Mouse (Mus musculus) forebrain, postnatal 0 days (tissue): ENCODE results near the gene Wapl. TPM values are rescaled to one million over a fixed set of nuclear protein-coding genes. Genes with fewer than 3 reads are reported as not detected.

Experiments used
- ATAC-seq: fragments of 200-750 bp; cut with Nextera tagmentation; 2 replicates; pipeline ENCODE4 v1.8.0; 2017; ENCODE audit warnings: mild to moderate bottlenecking, moderate library complexity
- DNase-seq: peaks from one replicate; pipeline ENCODE4 v3.0.0-alpha.2; 2015
- H3K27ac ChIP-seq: fragments of 300-500 bp; sonication (generic); 2 replicates; pipeline ENCODE4 v1.5.1; 2014; ENCODE audit warnings: low read depth, mild to moderate bottlenecking, antibody characterized with exemption, low read length, moderate library complexity, mixed read lengths
- H3K27me3 ChIP-seq: fragments of 300-500 bp; sonication (generic); 2 replicates; pipeline ENCODE4 v1.6.1; 2014; ENCODE audit warnings: mild to moderate bottlenecking, low read length, mixed read lengths; ENCODE audit not compliant: insufficient read depth
- H3K36me3 ChIP-seq: fragments of 300-500 bp; sonication (generic); 2 replicates; pipeline ENCODE4 v1.6.1; 2014; ENCODE audit warnings: mild to moderate bottlenecking, moderate library complexity; ENCODE audit not compliant: insufficient read depth
- H3K4me1 ChIP-seq: fragments of 300-500 bp; sonication (generic); 2 replicates; pipeline ENCODE4 v1.6.1; 2014; ENCODE audit warnings: antibody characterized with exemption; ENCODE audit not compliant: insufficient read depth
- H3K4me2 ChIP-seq: fragments of 300-500 bp; sonication (generic); 2 replicates; pipeline ENCODE4 v1.6.1; 2014; ENCODE audit warnings: low read depth, mild to moderate bottlenecking, moderate library complexity
- H3K4me3 ChIP-seq: fragments of 300-500 bp; sonication (generic); 2 replicates; pipeline ENCODE4 v1.5.1; 2014; ENCODE audit warnings: low read depth, low read length, mixed read lengths
- H3K9ac ChIP-seq: fragments of 300-500 bp; sonication (generic); 2 replicates; pipeline ENCODE4 v1.6.1; 2014; ENCODE audit warnings: mild to moderate bottlenecking
- H3K9me3 ChIP-seq: fragments of 300-500 bp; sonication (generic); 2 replicates; pipeline ENCODE4 v1.6.1; 2016; ENCODE audit warnings: low read length
- CTCF ChIP-seq: sonication (generic); IDR thresholded peaks from 2 replicates; pipeline ENCODE4 v1.5.1; 2016; ENCODE audit warnings: antibody characterized with exemption, control low read depth, low read depth
- WGBS: fragments of 180-500 bp; shearing (Covaris S2); extraction: QIAGEN DNeasy Blood & Tissue Kit; methylation state at CpG from one replicate; pipeline ENCODE4 v1.1.7; 2014; 5-methylcytosine and 5-hydroxymethylcytosine counted together
- polyA plus RNA-seq: library from polyadenylated mRNA; unstranded; fragments of >200 nt; fragmentation: Nextera tagmentation; extraction: Ambion mirVana; gene quantifications from 2 replicates; pipeline ENCODE4 v1.2.1, GENCODE M21; 2015
- total RNA-seq: library from RNA; depleted of rRNA; stranded (reverse); fragments of >200 nt; gene quantifications from 2 replicates; pipeline ENCODE4 v1.2.3, GENCODE M21; 2014

Wapl gene
- total and polyA plus RNA-seq, 2 experiments from 2014 or later: 12.1 to 36.1 TPM

DNA sequence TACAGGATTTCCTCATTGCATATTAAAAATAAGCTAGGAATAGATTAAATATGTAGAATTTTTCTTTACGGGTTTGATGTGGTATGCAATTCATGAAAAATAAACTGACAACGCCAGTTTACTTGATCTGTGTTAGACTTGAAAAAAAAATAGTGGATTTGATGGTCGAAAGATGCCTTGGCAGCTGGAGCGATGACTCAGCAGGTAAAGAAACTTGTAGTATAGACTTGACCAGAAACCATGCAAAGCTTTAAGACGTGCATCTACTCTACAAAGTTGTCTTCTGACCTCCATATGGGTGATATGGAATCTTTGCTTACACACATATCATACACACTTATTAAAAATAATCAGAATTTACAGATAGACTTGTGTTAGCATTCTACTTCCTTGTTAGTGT lies 61.7 kb downstream of the Wapl start:
- H3K4me1 ChIP-seq: no peaks in the 10 kb centered on the region
- no peaks in the 10 kb centered on the region for H3K9me3 ChIP-seq
- no peak for ATAC-seq
- H3K27me3 ChIP-seq: no peaks in the 10 kb centered on the region
- no peak overlapping the region for H3K27ac ChIP-seq
- H3K4me2 ChIP-seq: no peak overlapping the region
- H3K36me3 ChIP-seq: peaks cover 8% of the 10 kb centered on the region; the same call in 1 of the 2 replicates
- no peak overlapping the region for H3K9ac ChIP-seq
- WGBS: 95% methylated on average over 5 of the region's 5 CpGs
- no peak for TF ChIP-seq CTCF
- no peak overlapping the region for H3K4me3 ChIP-seq
- DNase-seq: no peak

DNA sequence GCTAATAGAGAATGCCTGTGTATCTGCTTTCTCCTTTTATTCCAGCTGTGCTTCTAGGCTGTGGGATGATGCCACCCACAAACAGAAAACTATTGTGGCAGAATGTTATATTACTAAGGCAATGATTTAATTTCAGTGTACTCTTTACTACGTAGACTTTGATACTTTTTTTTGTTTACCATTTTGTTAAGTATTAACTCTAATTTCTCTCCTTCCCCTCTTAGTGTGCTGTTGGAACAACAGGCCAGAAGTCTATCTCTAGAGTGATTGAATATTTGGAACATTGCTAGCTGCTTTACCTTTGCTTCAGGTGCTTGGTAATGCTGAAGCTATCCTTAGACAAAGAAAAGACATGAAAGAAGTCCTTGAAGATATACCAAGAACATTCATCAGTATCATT lies 71.7 kb downstream of the Wapl start:
- H3K27ac ChIP-seq: no peak overlapping the region
- TF ChIP-seq CTCF: no peak
- H3K36me3 ChIP-seq: peaks cover 23% of the 10 kb centered on the region
- no peak overlapping the region for H3K4me2 ChIP-seq
- no peaks in the 10 kb centered on the region for H3K9me3 ChIP-seq
- DNase-seq: no peak
- 91% methylated on average over 1 of the region's 1 CpGs for WGBS
- no peaks in the 10 kb centered on the region for H3K4me1 ChIP-seq
- ATAC-seq: no peak
- no peaks in the 10 kb centered on the region for H3K27me3 ChIP-seq
- no peak overlapping the region for H3K4me3 ChIP-seq
- no peak overlapping the region for H3K9ac ChIP-seq

DNA sequence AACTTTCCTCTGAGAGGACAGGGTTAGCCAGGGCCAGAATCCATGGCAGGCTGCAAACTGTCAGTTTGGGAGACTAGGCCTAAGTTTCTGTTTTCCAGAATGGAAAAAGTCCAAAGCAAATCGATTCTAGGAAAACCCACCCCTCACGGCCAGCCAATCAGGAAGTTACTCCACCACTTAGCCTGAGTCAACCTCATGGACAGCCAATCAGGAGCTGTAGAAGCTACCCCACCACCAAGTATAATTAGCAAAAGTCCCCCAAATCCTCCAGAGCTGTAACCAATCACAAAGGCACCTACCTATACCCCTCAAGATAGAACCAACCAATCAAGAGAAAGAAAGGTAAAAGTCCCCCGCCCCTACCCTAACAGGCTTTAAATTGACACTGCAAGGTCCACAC lies 82.0 kb downstream of the Wapl start:
- Histone ChIP-seq H3K4me1 (no peaks in the 10 kb centered on the region), H3K4me3 (no peak overlapping the region), H3K9me3 (no peaks in the 10 kb centered on the region), H3K27ac (no peak overlapping the region), H3K4me2 (no peak overlapping the region), H3K36me3 (no peaks in the 10 kb centered on the region), H3K27me3 (no peaks in the 10 kb centered on the region), H3K9ac (no peak overlapping the region)
- WGBS: 92% methylated on average over 3 of the region's 3 CpGs
- no peak for TF ChIP-seq CTCF
- no peak for DNase-seq
- ATAC-seq: no peak

DNA sequence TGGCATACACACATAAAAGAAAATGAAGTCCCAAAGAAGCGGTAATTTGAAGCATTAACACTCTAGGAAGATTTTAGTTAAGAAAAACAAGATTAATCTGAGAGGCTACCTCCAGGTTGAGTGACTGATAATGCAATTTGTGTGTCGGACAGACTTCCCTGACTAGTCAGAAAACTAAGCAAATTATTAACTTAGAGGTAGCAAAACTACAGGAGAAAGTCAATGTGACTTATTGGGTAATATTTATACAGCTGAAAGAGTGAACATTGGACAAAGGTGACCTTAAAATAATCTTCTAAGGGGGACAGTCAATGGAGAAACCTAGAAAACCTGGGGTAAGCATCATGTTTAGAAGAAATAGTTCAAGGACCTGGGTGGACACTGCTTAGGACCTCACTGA lies 86.2 kb downstream of the Wapl start:
- DNase-seq (no peak), ATAC-seq (no peak)
- H3K9ac ChIP-seq: no peak overlapping the region
- no peaks in the 10 kb centered on the region for H3K27me3 ChIP-seq
- no peak for TF ChIP-seq CTCF
- no peak overlapping the region for H3K27ac ChIP-seq
- no peak overlapping the region for H3K4me2 ChIP-seq
- no peaks in the 10 kb centered on the region for H3K4me1 ChIP-seq
- no peaks in the 10 kb centered on the region for H3K9me3 ChIP-seq
- no peaks in the 10 kb centered on the region for H3K36me3 ChIP-seq
- WGBS: 87% methylated on average over 2 of the region's 2 CpGs
- no peak overlapping the region for H3K4me3 ChIP-seq

- Histone ChIP-seq H3K4me3 (no peak overlapping the region), H3K4me1 (no peaks in the 10 kb centered on the region), H3K27ac (no peak overlapping the region), H3K27me3 (no peaks in the 10 kb centered on the region), H3K9me3 (no peaks in the 10 kb centered on the region), H3K36me3 (no peaks in the 10 kb centered on the region), H3K9ac (no peak overlapping the region), H3K4me2 (no peak overlapping the region)
- ATAC-seq (peak; percentile 38), DNase-seq (peak; percentile 3)
- no peak for TF ChIP-seq CTCF
- 90% methylated on average over 9 of the region's 9 CpGs for WGBS
These were observed 87.6 kb downstream of the Wapl start for GRCm38 (mm10) chr14:34761082-34761959.

DNA sequence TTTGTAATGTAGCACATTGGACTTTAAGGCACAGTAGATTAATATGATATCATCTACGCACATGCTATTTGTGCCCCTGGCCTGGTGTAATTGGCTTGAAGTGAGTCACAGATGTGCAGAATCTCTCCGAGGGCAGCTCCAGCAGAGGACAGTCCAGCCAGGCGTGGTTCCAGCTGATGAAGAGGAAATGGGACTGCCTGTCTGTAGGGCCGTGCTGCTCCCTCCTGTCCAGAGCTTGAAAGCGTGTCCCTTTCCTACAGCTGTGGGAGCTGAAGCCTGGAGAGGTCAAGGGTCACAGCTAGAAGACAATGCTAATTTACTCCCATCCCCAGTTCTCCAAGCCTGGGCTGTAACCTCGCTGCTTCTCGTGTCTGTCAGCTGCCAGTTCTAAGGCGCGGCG lies 89.0 kb downstream of the Wapl start:
- ATAC-seq: no peak
- H3K9ac ChIP-seq: no peak overlapping the region
- 62% methylated on average over 10 of the region's 10 CpGs for WGBS

DNA sequence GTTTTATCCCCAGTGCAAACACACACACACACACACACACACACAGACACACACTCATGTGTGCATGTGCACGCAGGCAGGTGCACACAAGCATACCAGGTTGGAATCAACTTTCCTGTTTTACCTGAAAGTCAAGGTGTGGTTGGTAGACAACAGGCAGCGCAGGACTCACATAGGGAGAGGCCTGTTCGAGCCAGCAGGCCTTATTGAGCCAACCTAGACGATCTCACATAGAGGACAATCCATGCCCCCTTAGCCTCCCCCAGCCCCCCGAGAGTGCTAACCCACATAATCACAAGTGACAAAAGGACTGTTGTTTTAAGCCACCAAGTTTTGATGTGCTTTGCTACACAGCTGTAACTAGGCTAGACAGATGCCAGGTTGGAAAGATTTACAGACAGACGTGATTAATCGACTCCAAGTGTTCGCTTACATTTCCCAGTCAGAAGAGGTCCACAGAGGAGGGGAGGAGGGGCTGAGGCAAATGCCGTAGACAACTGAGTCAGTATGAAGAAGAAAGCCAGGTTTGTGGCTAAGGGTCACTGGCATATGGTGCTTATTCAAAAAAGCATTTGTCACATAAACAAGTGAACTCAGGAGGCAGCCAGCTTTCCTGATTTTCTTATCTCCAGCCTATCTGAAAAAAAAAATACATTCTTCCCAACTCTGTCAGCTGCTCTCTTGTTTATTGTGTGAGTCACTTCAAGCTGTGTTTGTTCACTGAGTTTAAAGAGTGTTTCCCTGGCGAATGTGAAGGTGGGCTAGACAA lies 90.2 kb downstream of the Wapl start:
- no peaks in the 10 kb centered on the region for H3K9me3 ChIP-seq
- ATAC-seq (no peak), DNase-seq (no peak)
- no peak overlapping the region for H3K4me3 ChIP-seq
- H3K9ac ChIP-seq: no peak overlapping the region
- no peaks in the 10 kb centered on the region for H3K4me1 ChIP-seq
- H3K27ac ChIP-seq: no peak overlapping the region
- TF ChIP-seq CTCF: no peak
- no peaks in the 10 kb centered on the region for H3K36me3 ChIP-seq
- H3K4me2 ChIP-seq: no peak overlapping the region
- WGBS: 56% methylated on average over 10 of the region's 10 CpGs
- no peaks in the 10 kb centered on the region for H3K27me3 ChIP-seq

More for the DNA sequence above, 89.0 kb downstream of the Wapl start:
- no peaks in the 10 kb centered on the region for H3K9me3 ChIP-seq
- no peaks in the 10 kb centered on the region for H3K36me3 ChIP-seq
- no peak overlapping the region for H3K4me3 ChIP-seq
- H3K4me2 ChIP-seq: no peak overlapping the region
- no peak for DNase-seq
- no peak overlapping the region for H3K27ac ChIP-seq
- no peaks in the 10 kb centered on the region for H3K27me3 ChIP-seq
- H3K4me1 ChIP-seq: no peaks in the 10 kb centered on the region
- no peak for TF ChIP-seq CTCF
